Mouse (Mus musculus) kidney, embryonic 14.5 days (tissue): Measurements from ENCODE around the gene Rsf1. TPM values are rescaled to one million over a fixed set of nuclear protein-coding genes. Genes with fewer than 3 reads are reported as not detected.

Source experiments
- ATAC-seq: fragments of 200-750 bp; cut with Nextera tagmentation; 2 replicates; pipeline ENCODE4 v1.8.0; 2017; ENCODE audit warnings: moderate number of reproducible peaks, mild to moderate bottlenecking, moderate TSS enrichment, moderate library complexity; ENCODE audit not compliant: low FRiP score, low TSS enrichment
- H3K27ac ChIP-seq: fragments of 300-500 bp; sonication (generic); 2 replicates; pipeline ENCODE4 v1.5.1; 2014; ENCODE audit warnings: low read depth, mild to moderate bottlenecking, low read length, moderate library complexity, mixed read lengths
- H3K27me3 ChIP-seq: fragments of 300-500 bp; sonication (generic); 2 replicates; pipeline ENCODE4 v1.6.1; 2014; ENCODE audit warnings: mild to moderate bottlenecking, low read length; ENCODE audit not compliant: control insufficient read depth, insufficient read depth
- H3K36me3 ChIP-seq: fragments of 300-500 bp; sonication (generic); 2 replicates; pipeline ENCODE4 v1.6.1; 2014; ENCODE audit warnings: low read length, mixed read lengths; ENCODE audit not compliant: control insufficient read depth, insufficient read depth
- H3K4me1 ChIP-seq: fragments of 300-500 bp; sonication (generic); 2 replicates; pipeline ENCODE4 v1.6.1; 2014; ENCODE audit warnings: low read length, mixed read lengths; ENCODE audit not compliant: control insufficient read depth, insufficient read depth
- H3K4me2 ChIP-seq: fragments of 300-500 bp; sonication (generic); replicated peaks from 2 replicates; pipeline ENCODE4 v1.6.1; 2014; ENCODE audit warnings: low read depth, mild to moderate bottlenecking, low read length
- H3K4me3 ChIP-seq: fragments of 300-500 bp; sonication (generic); 2 replicates; pipeline ENCODE4 v1.5.1; 2014; ENCODE audit warnings: mild to moderate bottlenecking, low read length
- H3K9ac ChIP-seq: fragments of 300-500 bp; sonication (generic); 2 replicates; pipeline ENCODE4 v1.6.1; 2014; ENCODE audit warnings: low read depth, mild to moderate bottlenecking, low read length, moderate library complexity
- H3K9me3 ChIP-seq: fragments of 300-500 bp; sonication (generic); 2 replicates; pipeline ENCODE4 v1.6.1; 2016; ENCODE audit warnings: low read length; ENCODE audit not compliant: control insufficient read depth
- WGBS: fragments of 180-500 bp; shearing (Covaris S2); extraction: QIAGEN DNeasy Blood & Tissue Kit; methylation state at CpG from one replicate; pipeline ENCODE4 v1.1.7; 2014; 5-methylcytosine and 5-hydroxymethylcytosine counted together
- polyA plus RNA-seq: library from polyadenylated mRNA; unstranded; fragments of >200 nt; fragmentation: Nextera tagmentation; extraction: Ambion mirVana; gene quantifications from 2 replicates; pipeline ENCODE4 v1.2.1, GENCODE M21; 2014

Gene Rsf1
- polyA plus RNA-seq = 19.0 and 28.4 TPM in 2 replicates

GRCm38 (mm10) chr7:97579067-97579975 lies at the start of gene Rsf1, which contains the start of gene Aamdc:
Gene Rsf1, plus strand, starts transcription at chr7:97579889.
Gene Aamdc, minus strand, starts transcription at chr7:97579497.
- H3K36me3 ChIP-seq = no peaks in the 10 kb centered on the region
- H3K4me3 ChIP-seq = peak within 1 kb of the TSS; percentile 99
- no peaks in the 10 kb centered on the region for H3K27me3 ChIP-seq
- peak within 1 kb of the TSS; percentile 99 for H3K9ac ChIP-seq
- ATAC-seq = peak; percentile 96
- no peaks in the 10 kb centered on the region; the same call in 1 of the 2 replicates for H3K9me3 ChIP-seq
- WGBS = under 1% methylated on average over 52 of the region's 68 CpGs
- peak within 1 kb of the TSS; percentile 98 for H3K27ac ChIP-seq
- H3K4me1 ChIP-seq = peaks cover 4% of the 10 kb centered on the region
- H3K4me2 ChIP-seq = peak within 1 kb of the TSS; percentile 89

- 89% methylated on average over 5 of the region's 5 CpGs for WGBS
- Histone ChIP-seq H3K4me1 (no peaks in the 10 kb centered on the region), H3K27me3 (no peaks in the 10 kb centered on the region), H3K4me3 (no peak overlapping the region), H3K4me2 (no peak overlapping the region), H3K36me3 (peaks cover 68% of the 10 kb centered on the region), H3K27ac (no peak overlapping the region), H3K9me3 (no peaks in the 10 kb centered on the region), H3K9ac (no peak overlapping the region)
- ATAC-seq = no peak
Observed at GRCm38 (mm10) chr7:97535531-97535930, 44.2 kb upstream of the Rsf1 start.

- no peaks in the 10 kb centered on the region for H3K4me1 ChIP-seq
- H3K4me3 ChIP-seq = no peak overlapping the region
- ATAC-seq = no peak
- no peaks in the 10 kb centered on the region for H3K27me3 ChIP-seq
- WGBS = 91% methylated on average over 5 of the region's 5 CpGs
- peaks cover 71% of the 10 kb centered on the region for H3K36me3 ChIP-seq
- H3K9me3 ChIP-seq = no peaks in the 10 kb centered on the region
- H3K4me2 ChIP-seq = no peak overlapping the region
- H3K9ac ChIP-seq = no peak overlapping the region
- H3K27ac ChIP-seq = no peak overlapping the region
Observed at GRCm38 (mm10) chr7:97536571-97536970, 43.1 kb upstream of the Rsf1 start.

GRCm38 (mm10) chr7:97546462-97546861 lies 33.2 kb upstream of the Rsf1 start:
- 94% methylated on average over 2 of the region's 2 CpGs for WGBS
- H3K27me3 ChIP-seq = no peaks in the 10 kb centered on the region

GRCm38 (mm10) chr7:97549301-97549700 lies 30.4 kb upstream of the Rsf1 start:
- H3K36me3 ChIP-seq = no peaks in the 10 kb centered on the region
- WGBS = 94% methylated on average over 10 of the region's 10 CpGs
- no peaks in the 10 kb centered on the region for H3K27me3 ChIP-seq
- no peak overlapping the region for H3K4me2 ChIP-seq
- no peaks in the 10 kb centered on the region for H3K4me1 ChIP-seq
- H3K9me3 ChIP-seq = no peaks in the 10 kb centered on the region
- no peak overlapping the region for H3K27ac ChIP-seq
- no peak for ATAC-seq
- no peak overlapping the region for H3K4me3 ChIP-seq
- H3K9ac ChIP-seq = no peak overlapping the region

More at GRCm38 (mm10) chr7:97546462-97546861, 33.2 kb upstream of the Rsf1 start:
- Histone ChIP-seq H3K4me1 (no peaks in the 10 kb centered on the region), H3K27ac (no peak overlapping the region), H3K9me3 (no peaks in the 10 kb centered on the region), H3K4me3 (no peak overlapping the region), H3K4me2 (no peak overlapping the region), H3K36me3 (peaks cover 16% of the 10 kb centered on the region; the same call in 1 of the 2 replicates), H3K9ac (no peak overlapping the region)
- ATAC-seq = no peak

- no peak overlapping the region for H3K4me3 ChIP-seq
- no peaks in the 10 kb centered on the region for H3K4me1 ChIP-seq
- H3K27me3 ChIP-seq = no peaks in the 10 kb centered on the region
- 87% methylated on average over 9 of the region's 9 CpGs for WGBS
- H3K27ac ChIP-seq = no peak overlapping the region
- no peak overlapping the region for H3K9ac ChIP-seq
- ATAC-seq = no peak
- H3K9me3 ChIP-seq = no peaks in the 10 kb centered on the region
- H3K4me2 ChIP-seq = no peak overlapping the region
- H3K36me3 ChIP-seq = no peaks in the 10 kb centered on the region
Observed at GRCm38 (mm10) chr7:97550673-97551072, 29.0 kb upstream of the Rsf1 start.

GRCm38 (mm10) chr7:97563576-97563975 lies 16.1 kb upstream of the Rsf1 start:
- no peak for ATAC-seq
- no peaks in the 10 kb centered on the region for H3K4me1 ChIP-seq
- H3K9ac ChIP-seq = no peak overlapping the region
- 77% methylated on average over 2 of the region's 2 CpGs for WGBS
- no peaks in the 10 kb centered on the region for H3K27me3 ChIP-seq
- H3K36me3 ChIP-seq = no peaks in the 10 kb centered on the region
- no peaks in the 10 kb centered on the region for H3K9me3 ChIP-seq
- no peak overlapping the region for H3K4me2 ChIP-seq
- no peak overlapping the region for H3K27ac ChIP-seq
- no peak overlapping the region for H3K4me3 ChIP-seq

- no peaks in the 10 kb centered on the region for H3K27me3 ChIP-seq
- WGBS = 80% methylated on average over 4 of the region's 4 CpGs
Observed at GRCm38 (mm10) chr7:97569372-97569771, 10.3 kb upstream of the Rsf1 start.

GRCm38 (mm10) chr7:97570389-97570788 lies 9.3 kb upstream of the Rsf1 start:
- WGBS = 94% methylated on average over 1 of the region's 1 CpGs
- Histone ChIP-seq H3K9ac (no peak overlapping the region), H3K4me3 (no peak overlapping the region), H3K36me3 (no peaks in the 10 kb centered on the region; the same call in 1 of the 2 replicates), H3K9me3 (no peaks in the 10 kb centered on the region), H3K27ac (no peak overlapping the region), H3K4me1 (no peaks in the 10 kb centered on the region), H3K27me3 (no peaks in the 10 kb centered on the region), H3K4me2 (no peak overlapping the region)
- no peak for ATAC-seq

More at GRCm38 (mm10) chr7:97569372-97569771, 10.3 kb upstream of the Rsf1 start:
- Histone ChIP-seq H3K27ac (no peak overlapping the region), H3K36me3 (no peaks in the 10 kb centered on the region; the same call in 1 of the 2 replicates), H3K9me3 (no peaks in the 10 kb centered on the region), H3K9ac (no peak overlapping the region), H3K4me1 (no peaks in the 10 kb centered on the region), H3K4me3 (no peak overlapping the region), H3K4me2 (no peak overlapping the region)
- ATAC-seq = no peak
